Mouse (Mus musculus): ENCODE data around the gene Fbxl13.

DNA sequence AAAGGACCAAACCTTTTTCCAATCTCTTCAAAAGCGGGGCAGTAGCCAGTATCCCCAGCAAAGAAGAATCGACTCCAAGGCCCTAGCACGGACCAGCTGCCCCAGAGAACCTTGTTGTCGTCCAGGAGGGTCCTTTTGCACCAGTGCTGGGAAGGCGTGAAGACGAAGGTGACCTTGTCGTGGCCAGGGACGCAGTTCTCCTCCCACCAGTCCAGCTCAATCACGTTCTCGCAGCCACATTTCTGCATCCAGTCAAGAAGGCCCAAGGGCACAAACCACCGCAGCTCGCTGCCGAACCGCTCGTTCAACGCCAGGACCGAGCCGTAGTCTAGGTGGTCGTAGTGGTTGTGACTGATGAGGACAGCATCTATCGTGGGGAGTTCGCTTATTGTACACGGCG is 30.1 kb upstream of the Fbxl13 start:
- TF ChIP-seq CTCF (conservative IDR thresholded peaks at IDR 0.05 in 1 of 2, IDR thresholded peaks at IDR 0.05 in 1 of 2; ENCODE audit: low read depth in 2 of 2, low read length in 2 of 2) = no peak
- no peak for TF ChIP-seq JUND (conservative IDR thresholded peaks at IDR 0.05; ENCODE audit: low read depth, low read length)
- no peak for TF ChIP-seq POLR2A (IDR thresholded peaks at IDR 0.05; ENCODE audit: low read depth, low read length)
- no peak for TF ChIP-seq SIN3A (IDR thresholded peaks at IDR 0.05; ENCODE audit: low read length)
- no peak for TF ChIP-seq ZNF384 (IDR thresholded peaks at IDR 0.05; ENCODE audit: low read depth, low read length)
- no peak for TF ChIP-seq MEF2A (IDR thresholded peaks at IDR 0.05; ENCODE audit: borderline replicate concordance, low read depth, low read length)

Measured in CH12.LX (cell line).